Mouse (Mus musculus) testis, adult 2 months (tissue): ENCODE measurements around the gene Insr.

Source experiments
- CTCF ChIP-seq: fragments of 200-500 bp; IDR thresholded peaks from 2 replicates; pipeline ENCODE4 v1.5.1; 2012; ENCODE audit warnings: low read depth, mild to moderate bottlenecking, inconsistent platforms, low read length, moderate library complexity; ENCODE audit not compliant: control insufficient read depth, insufficient read depth, insufficient replicate concordance
- POLR2A ChIP-seq: fragments of 200-500 bp; IDR thresholded peaks from 2 replicates; pipeline ENCODE4 v1.6.1; 2012; ENCODE audit warnings: low read depth, mild to moderate bottlenecking, inconsistent platforms, low read length, moderate library complexity; ENCODE audit not compliant: control insufficient read depth

GRCm38 (mm10) chr8:3262779-3263178 is 16.6 kb downstream of the Insr start:
- TF ChIP-seq CTCF (no peak), POLR2A (no peak)
